Mouse (Mus musculus): ENCODE results near the gene Ndufb10. TPM values are rescaled to one million over a fixed set of nuclear protein-coding genes. Genes with fewer than 3 reads are reported as not detected.
"Not testable (repeated sequence)": the region's sequence is repeated elsewhere in the genome, so short reads cannot be mapped to it uniquely, and the experiment has no call there.

Ndufb10 gene
- total RNA-seq, 4 experiments from 2014 or later = 199 to 268 (median 237) TPM

GRCm38 (mm10) chr17:24733434-24734050 lies 9.3 kb upstream of the Ndufb10 start:
- no peak for DNase-seq

DNA sequence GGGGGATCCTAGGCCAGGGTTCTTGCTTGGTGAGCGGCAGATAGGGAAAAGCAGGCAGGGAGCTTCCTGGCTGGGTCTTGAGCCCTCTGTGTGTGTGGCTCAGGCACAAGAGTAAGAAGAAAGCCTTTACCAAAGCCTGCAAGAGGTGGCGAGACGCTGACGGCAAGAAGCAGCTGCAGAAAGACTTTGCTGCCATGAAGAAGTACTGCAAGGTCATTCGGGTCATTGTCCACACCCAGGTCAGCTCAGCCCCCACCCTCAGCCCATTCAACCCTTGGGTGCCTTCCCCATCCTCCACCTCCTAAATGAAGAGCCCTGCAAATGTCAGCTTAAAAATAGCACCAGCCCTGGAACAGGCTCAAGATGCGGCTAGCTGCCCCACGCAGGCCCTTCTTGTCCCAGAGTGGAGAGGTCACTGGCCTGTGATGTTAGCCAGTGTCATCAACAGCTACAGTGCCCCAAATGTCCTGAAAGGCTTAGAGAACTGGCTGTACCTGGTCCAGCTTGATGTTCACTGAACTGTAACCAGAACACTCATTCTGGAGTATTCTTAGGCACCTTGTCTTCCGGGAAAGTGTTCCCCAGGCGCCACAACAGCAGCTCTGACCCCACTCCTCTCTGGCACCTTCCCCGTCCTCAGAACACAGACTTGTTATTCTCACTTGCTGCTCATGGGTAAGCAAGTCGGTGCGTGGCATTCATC lies 8.1 kb upstream of the Ndufb10 start:
- no peak for DNase-seq

DNA sequence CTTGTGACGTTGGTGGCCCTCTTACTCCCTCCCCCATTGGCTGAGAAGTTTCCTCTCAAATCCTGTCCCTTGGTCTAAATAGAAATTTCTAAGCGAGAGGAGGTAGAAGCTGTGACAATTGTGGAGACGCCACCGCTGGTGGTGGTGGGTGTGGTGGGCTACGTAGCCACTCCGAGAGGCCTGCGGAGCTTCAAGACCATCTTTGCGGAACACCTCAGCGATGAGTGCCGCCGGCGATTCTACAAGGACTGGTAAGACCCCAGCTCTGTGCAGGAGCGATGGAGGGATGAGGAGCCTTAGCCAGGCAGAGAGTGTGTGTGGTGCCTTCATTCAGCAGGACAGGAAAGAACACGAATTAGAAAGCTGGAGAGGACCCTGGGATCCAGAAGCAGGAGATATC lies 6.5 kb upstream of the Ndufb10 start:
- no peak for DNase-seq

- no peak for DNase-seq
These were observed 4.8 kb upstream of the Ndufb10 start for GRCm38 (mm10) chr17:24729067-24729466.

GRCm38 (mm10) chr17:24728184-24728583 lies 3.9 kb upstream of the Ndufb10 start:
- no peak for DNase-seq

DNA sequence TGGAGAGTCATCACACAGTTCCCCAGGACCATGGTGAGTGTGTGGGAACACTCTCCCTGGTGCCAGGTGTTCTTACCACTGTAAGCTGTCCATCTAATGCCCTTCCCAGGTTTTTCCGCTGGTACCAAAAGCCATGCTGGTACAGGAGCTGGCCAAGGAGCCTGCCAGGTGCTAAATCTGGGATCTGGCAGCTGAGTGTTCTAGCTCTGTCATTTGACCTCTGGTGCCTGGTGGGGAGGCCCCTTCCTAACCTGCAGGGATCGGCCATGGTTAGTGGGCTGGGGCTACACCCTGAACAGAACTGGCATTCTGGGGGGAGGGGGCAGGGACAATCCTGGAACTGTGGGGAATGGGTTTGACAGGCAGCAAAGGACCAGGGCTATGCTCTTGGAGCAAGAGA lies 3.3 kb upstream of the Ndufb10 start, which contains the start of gene Rpl3l:
TSS of gene Rpl3l (plus strand) at position 203 of the 400 bp plus-strand sequence.
- DNase-seq = no peak

- DNase-seq = no peak
These were observed 1.5 kb upstream of the Ndufb10 start for GRCm38 (mm10) chr17:24725637-24726390.

DNA sequence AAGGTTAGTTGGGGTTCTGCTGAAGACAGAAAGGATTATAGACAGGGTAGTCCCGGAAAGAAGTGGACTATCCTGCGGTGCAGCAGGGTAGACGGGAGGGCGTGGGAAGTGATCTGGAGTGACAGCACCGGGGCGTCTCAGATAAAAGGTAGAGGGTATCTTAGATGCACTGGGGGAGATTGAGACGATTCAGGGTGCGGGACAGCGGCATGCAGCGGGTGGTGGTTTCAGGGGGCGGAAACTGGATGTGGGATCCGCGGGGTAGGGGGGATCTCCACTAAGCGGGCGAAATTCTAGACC lies 447 bp downstream of the Ndufb10 start:
- DNase-seq = no peak

DNA sequence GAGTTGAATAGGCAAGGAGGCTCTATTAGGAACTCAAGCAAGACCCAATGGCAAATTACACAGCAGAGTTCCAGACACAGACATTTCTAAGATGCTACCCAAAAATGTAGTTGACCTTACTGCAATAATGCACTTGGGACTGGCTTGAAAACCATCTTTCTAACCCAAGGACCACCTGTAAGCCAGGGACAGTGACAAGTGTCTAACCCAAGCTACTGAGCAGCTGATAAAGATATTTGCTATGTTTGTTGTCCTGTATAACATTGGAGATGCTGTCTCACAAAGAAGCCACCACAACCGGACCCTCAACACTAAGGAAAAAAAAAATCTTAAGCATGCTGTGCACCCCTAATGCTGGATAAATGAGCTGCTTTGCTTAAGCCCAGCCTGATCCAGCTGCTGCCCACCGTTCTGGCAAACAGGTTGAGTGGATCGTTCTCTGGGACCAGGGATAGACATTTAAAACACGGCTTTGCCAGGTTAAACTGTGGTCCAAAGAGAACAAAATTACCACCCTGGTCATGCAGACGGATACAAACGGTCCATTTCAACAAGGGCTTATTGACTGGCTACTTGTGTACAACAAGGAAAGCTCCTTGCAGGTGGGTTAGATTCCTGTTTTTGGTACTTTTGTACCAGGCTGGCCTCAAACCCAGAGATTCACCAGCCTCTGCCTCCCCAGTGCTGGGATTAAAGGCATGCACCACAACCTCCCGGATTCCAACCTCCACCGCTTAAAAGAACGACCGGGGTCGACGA lies 977 bp downstream of the Ndufb10 start:
- DNase-seq = no peak

DNA sequence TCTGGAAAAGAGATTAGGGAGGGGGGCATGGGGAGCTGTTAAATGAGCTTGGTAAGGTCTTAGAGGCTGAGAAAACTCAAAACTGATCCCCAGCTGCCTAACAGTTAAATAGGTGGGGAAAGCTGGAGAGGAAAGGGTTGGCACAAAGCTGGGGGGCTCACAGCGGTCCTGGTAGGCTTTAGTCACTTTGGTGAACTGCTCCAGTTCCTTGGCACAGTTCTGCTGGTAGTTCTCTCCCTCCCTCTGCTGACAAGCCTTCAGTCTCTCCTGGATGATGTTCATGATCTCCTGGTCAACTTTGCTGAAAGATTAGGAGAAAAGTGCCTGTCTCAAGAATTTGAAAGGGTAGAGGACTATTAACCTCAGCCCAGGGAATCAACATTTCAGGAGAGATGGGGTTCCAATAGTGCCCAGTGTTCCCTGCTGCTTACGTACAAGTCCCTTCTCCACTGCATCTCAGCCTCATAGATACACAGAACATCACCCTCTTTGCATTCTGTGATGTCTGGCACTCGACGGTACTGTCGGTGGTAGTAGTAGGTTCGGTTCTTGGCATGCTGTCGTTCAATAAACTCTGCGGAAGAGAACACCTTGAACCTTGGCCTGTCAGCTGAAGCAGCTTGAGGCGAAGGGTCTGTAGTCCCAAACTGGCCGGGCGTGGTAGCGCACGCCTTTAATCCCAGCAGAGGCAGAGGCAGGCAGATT lies 1.9 kb downstream of the Ndufb10 start:
- no peak for DNase-seq

DNA sequence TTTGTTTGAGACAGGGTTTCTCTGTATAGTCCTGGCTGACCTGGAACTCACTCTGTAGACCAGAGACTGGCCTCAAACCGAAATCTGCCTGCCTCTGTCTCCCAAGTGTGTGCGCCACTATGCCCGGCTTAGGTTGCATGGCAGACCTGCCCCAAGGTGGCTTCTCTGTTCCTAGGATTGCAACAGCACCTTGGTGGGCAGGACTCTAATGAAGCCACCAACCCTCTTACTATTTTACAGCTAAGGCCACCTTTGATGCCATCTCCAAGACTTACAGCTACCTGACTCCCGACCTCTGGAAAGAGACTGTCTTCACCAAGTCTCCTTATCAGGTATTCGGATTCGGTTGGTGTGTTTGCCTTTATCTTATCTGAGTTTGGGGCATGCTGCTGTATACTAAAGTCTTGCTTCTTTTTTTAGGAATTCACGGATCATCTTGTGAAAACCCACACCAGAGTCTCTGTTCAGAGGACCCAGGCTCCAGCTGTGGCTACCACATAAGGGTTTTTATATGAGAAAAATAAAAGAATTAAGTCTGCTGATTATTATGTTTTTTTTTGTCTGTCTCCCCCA lies 2.8 kb downstream of the Ndufb10 start:
- DNase-seq = not testable (repeated sequence)

DNA sequence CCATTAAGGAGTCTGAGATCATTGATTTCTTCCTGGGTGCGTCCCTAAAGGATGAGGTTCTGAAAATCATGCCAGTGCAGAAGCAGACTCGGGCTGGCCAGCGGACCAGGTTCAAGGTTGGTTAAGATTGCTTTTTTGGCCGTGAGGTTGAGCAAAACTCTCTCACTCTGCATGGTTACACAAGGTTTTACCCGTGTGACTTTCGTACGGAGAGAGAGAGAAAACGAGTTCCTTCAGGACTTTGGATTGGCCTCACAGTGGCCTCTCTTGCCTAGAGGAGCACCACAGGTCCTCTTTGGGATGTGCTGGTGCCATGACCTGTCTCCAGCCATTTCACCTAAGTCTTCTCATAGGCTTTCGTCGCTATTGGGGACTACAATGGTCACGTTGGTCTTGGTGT lies 3.7 kb downstream of the Ndufb10 start:
- DNase-seq = not testable (repeated sequence)

DNA sequence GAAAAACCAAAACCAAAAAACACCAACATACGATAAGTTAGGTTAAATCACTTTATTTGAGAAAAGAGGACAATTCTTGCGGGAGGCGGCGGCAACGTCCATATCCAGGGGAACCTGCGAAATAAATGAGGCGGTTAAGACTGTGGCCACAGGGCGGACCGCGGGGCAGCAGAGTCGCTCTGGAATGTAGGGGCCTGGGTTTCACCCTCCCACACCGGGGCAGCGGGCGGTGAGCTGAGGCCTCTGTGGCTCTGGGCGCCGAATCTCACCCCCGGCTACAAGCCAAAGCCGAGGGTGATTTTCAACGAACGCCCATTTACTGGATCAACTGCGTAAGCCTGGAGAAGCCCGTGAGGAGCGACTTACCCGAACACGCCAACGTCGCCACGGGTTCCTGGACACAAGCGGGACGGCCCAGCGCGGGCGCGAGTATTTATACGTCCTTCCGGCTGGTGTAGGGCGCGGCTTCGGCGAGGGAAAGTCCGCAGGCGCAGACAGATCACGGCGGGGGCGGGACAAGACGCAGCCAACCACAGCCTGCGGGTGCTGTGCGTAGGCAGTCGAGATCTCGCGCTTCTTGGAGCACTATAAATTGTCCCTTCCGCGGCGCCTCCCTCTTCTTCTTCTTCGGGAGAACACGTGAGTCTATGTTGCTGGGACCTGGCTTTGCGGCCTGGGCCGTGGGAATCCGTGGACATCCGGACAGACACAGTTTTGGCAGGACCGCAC lies 4.6 kb downstream of the Ndufb10 start:
- peak; percentile 98 for DNase-seq

GRCm38 (mm10) chr17:24718938-24719337 lies 5.3 kb downstream of the Ndufb10 start:
- DNase-seq = not testable (repeated sequence)

- DNase-seq = no peak
These were observed 6.3 kb downstream of the Ndufb10 start, which contains the start of the genes Rnf151 and Rps2 for GRCm38 (mm10) chr17:24717943-24718342. Gene Rnf151, minus strand, starts transcription at chr17:24718063. Gene Rps2, plus strand, starts transcription at chr17:24718116.

GRCm38 (mm10) chr17:24716166-24716682 lies 8.1 kb downstream of the Ndufb10 start:
- no peak for DNase-seq

DNA sequence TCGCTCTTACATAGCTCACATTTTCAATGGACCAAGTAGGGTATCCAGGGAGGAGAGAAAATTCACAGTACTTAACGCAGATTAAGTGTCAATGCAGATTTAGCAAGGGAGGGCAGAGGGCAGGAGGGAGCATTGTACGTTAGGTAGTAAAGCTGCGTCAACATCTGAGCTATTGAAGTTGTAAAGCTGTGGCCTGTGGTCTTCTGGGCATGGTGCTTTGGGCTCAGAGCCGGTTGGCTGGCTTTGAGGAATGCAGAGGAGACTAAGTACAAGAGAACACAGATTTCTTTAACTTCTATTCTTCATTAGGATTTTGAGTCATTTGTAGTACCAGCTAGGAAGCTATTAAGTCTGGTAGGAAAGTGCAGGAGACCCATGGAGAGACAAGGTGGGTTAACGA lies 8.7 kb downstream of the Ndufb10 start:
- DNase-seq = no peak

- DNase-seq = no peak
These were observed 15.6 kb downstream of the Ndufb10 start for GRCm38 (mm10) chr17:24708646-24709045.

- no peak for DNase-seq
These were observed 16.4 kb downstream of the Ndufb10 start for GRCm38 (mm10) chr17:24707801-24708425.
